Mouse (Mus musculus) heart, postnatal 0 days (tissue): ENCODE measurements at regions not wholly inside any gene's neighbourhood (a gene's known extent, or its start where the extent isn't known, plus 50 kb on each side); places are given as distances from the start of the nearest gene placed in this dataset.

Source experiments
- ATAC-seq: fragments of 200-750 bp; cut with Nextera tagmentation; 2 replicates; pipeline ENCODE4 v1.8.0; 2017; ENCODE audit warnings: low read depth, moderate number of reproducible peaks, moderate library complexity; ENCODE audit not compliant: insufficient read depth
- DNase-seq: peaks from one replicate; pipeline ENCODE4 v3.0.0-alpha.2; 2016; ENCODE audit warnings: low spot score
- H3K27ac ChIP-seq: fragments of 300-500 bp; sonication (generic); 2 replicates; pipeline ENCODE4 v1.5.1; 2014; ENCODE audit warnings: low read depth, mild to moderate bottlenecking
- H3K27me3 ChIP-seq: fragments of 300-500 bp; sonication (generic); 2 replicates; pipeline ENCODE4 v1.6.1; 2014; ENCODE audit warnings: low read length, mixed read lengths; ENCODE audit not compliant: control insufficient read depth, insufficient read depth
- H3K36me3 ChIP-seq: fragments of 300-500 bp; sonication (generic); replicated peaks from 2 replicates; pipeline ENCODE4 v1.6.1; 2014; ENCODE audit warnings: low read length, mixed read lengths; ENCODE audit not compliant: control insufficient read depth, insufficient read depth
- H3K4me1 ChIP-seq: fragments of 300-500 bp; sonication (generic); 2 replicates; pipeline ENCODE4 v1.6.1; 2014; ENCODE audit warnings: antibody characterized with exemption; ENCODE audit not compliant: control insufficient read depth, insufficient read depth
- H3K4me2 ChIP-seq: fragments of 300-500 bp; sonication (generic); 2 replicates; pipeline ENCODE4 v1.6.1; 2014; ENCODE audit warnings: low read depth, mild to moderate bottlenecking, low read length, moderate library complexity
- H3K4me3 ChIP-seq: fragments of 300-500 bp; sonication (generic); 2 replicates; pipeline ENCODE4 v1.5.1; 2014; ENCODE audit warnings: low read depth, low read length
- H3K9ac ChIP-seq: fragments of 300-500 bp; sonication (generic); replicated peaks from 2 replicates; pipeline ENCODE4 v1.6.1; 2014; ENCODE audit warnings: low read depth, low read length, mixed read lengths
- H3K9me3 ChIP-seq: fragments of 300-500 bp; sonication (generic); replicated peaks from 2 replicates; pipeline ENCODE4 v1.6.1; 2016; ENCODE audit warnings: low read length; ENCODE audit not compliant: control insufficient read depth
- CTCF ChIP-seq: IDR thresholded peaks from 2 replicates; pipeline ENCODE4 v1.5.1; 2016; ENCODE audit warnings: antibody characterized with exemption, control low read depth, low read depth
- EP300 ChIP-seq: IDR thresholded peaks from 2 replicates; pipeline ENCODE4 v1.6.1; 2016; ENCODE audit warnings: antibody characterized with exemption, low read depth
- WGBS: fragments of 180-500 bp; shearing (Covaris S2); extraction: QIAGEN DNeasy Blood & Tissue Kit; methylation state at CpG from one replicate; pipeline ENCODE4 v1.1.7; 2014; 5-methylcytosine and 5-hydroxymethylcytosine counted together

- no peaks in the 10 kb centered on the region for H3K9me3 ChIP-seq
- no peaks in the 10 kb centered on the region for H3K36me3 ChIP-seq
- no peaks in the 10 kb centered on the region for H3K27me3 ChIP-seq
- no peak overlapping the region for H3K4me2 ChIP-seq
- H3K4me3 ChIP-seq = no peak overlapping the region
- no peak overlapping the region for H3K27ac ChIP-seq
- ATAC-seq (no peak), DNase-seq (no peak)
- 89% methylated on average over 17 of the region's 17 CpGs for WGBS
- no peak for TF ChIP-seq CTCF
- TF ChIP-seq EP300 = no peak
- H3K4me1 ChIP-seq = 0 out of 2 replicates have a peak, but pooled peaks cover 12% of the 10 kb centered on the region
- H3K9ac ChIP-seq = no peak overlapping the region
These were observed 83.1 kb downstream of the S1pr1 start for GRCm38 (mm10) chr3:115631573-115632416.

- H3K36me3 ChIP-seq = no peaks in the 10 kb centered on the region
- ATAC-seq (no peak), DNase-seq (no peak)
- no peaks in the 10 kb centered on the region for H3K9me3 ChIP-seq
- TF ChIP-seq CTCF (no peak), EP300 (no peak)
- H3K27ac ChIP-seq = peak overlapping the region; percentile 89
- H3K9ac ChIP-seq = no peak overlapping the region
- no peaks in the 10 kb centered on the region for H3K27me3 ChIP-seq
- no peak overlapping the region for H3K4me3 ChIP-seq
- 81% methylated on average over 3 of the region's 3 CpGs for WGBS
- peaks cover 22% of the 10 kb centered on the region for H3K4me1 ChIP-seq
- H3K4me2 ChIP-seq = no peak overlapping the region
These were observed 92.0 kb downstream of the S1pr1 start for GRCm38 (mm10) chr3:115622920-115623319.

- H3K27ac ChIP-seq = peak overlapping the region; percentile 89
- H3K9ac ChIP-seq = no peak overlapping the region
- no peaks in the 10 kb centered on the region for H3K9me3 ChIP-seq
- no peak overlapping the region for H3K4me3 ChIP-seq
- 33% methylated on average over 2 of the region's 2 CpGs for WGBS
- DNase-seq = peak; percentile 82
- H3K4me2 ChIP-seq = no peak overlapping the region
- H3K4me1 ChIP-seq = peaks cover 22% of the 10 kb centered on the region
- ATAC-seq = peak; percentile 50
- H3K27me3 ChIP-seq = no peaks in the 10 kb centered on the region
- TF ChIP-seq EP300 (peak; percentile 83), CTCF (no peak)
- no peaks in the 10 kb centered on the region for H3K36me3 ChIP-seq
These were observed 92.6 kb downstream of the S1pr1 start for GRCm38 (mm10) chr3:115622300-115622699.

GRCm38 (mm10) chr3:115619970-115620369 is 94.9 kb downstream of the S1pr1 start:
- Histone ChIP-seq H3K9me3 (no peaks in the 10 kb centered on the region), H3K27ac (peak overlapping the region; percentile 89), H3K4me3 (no peak overlapping the region), H3K27me3 (no peaks in the 10 kb centered on the region), H3K36me3 (no peaks in the 10 kb centered on the region), H3K4me2 (no peak overlapping the region), H3K9ac (no peak overlapping the region), H3K4me1 (peaks cover 22% of the 10 kb centered on the region)
- no peak for TF ChIP-seq CTCF
- peak; percentile 69 for TF ChIP-seq EP300
- peak; percentile 92 for DNase-seq
- peak; percentile 93 for ATAC-seq
- WGBS = 25% methylated on average over 3 of the region's 3 CpGs

- Histone ChIP-seq H3K4me2 (no peak overlapping the region), H3K9ac (no peak overlapping the region), H3K4me1 (0 out of 2 replicates have a peak, but pooled peaks cover 7% of the 10 kb centered on the region), H3K9me3 (no peaks in the 10 kb centered on the region), H3K27me3 (no peaks in the 10 kb centered on the region), H3K27ac (no peak overlapping the region), H3K4me3 (no peak overlapping the region), H3K36me3 (no peaks in the 10 kb centered on the region)
- DNase-seq (no peak), ATAC-seq (no peak)
- 45% methylated on average over 7 of the region's 7 CpGs for WGBS
- TF ChIP-seq EP300 (no peak), CTCF (peak; percentile 46)
These were observed 98.8 kb downstream of the S1pr1 start for GRCm38 (mm10) chr3:115615994-115616598.
